28 mouse cellular contexts compared by ENCODE assay signal in genomic region chr11:50650037-50650436, GRCm38 (mm10). TPM values are rescaled to one million over a fixed set of nuclear protein-coding genes. Genes with fewer than 3 reads are reported as not detected.
DNase-seq lines count a peak whose midpoint lies in the region; ATAC-seq lines count a peak whose summit lies in the region.
"Had no signal": no experiment of that assay in that cellular context is flagged by ENCODE, and none has a peak within 500 bp of the region (broad histone marks: within the 10 kb centered on the region; RNA-seq: fewer than 3 reads in every experiment).

No protein-coding gene starts in this region.

- H3K27ac ChIP-seq in heart, embryonic 11.5 days (ENCODE audit: low read depth, low read length), result no peak overlapping the region
- H3K27ac ChIP-seq: embryonic facial prominence, embryonic 12.5 days; embryonic facial prominence, embryonic 15.5 days; heart, embryonic 15.5 days; hindbrain, embryonic 13.5 days had no signal

- H3K4me3 ChIP-seq in heart, embryonic 11.5 days (ENCODE audit: low read depth, low read length), result no peak overlapping the region
- H3K4me3 ChIP-seq: embryonic facial prominence, embryonic 12.5 days; embryonic facial prominence, embryonic 15.5 days; heart, embryonic 12.5 days; heart, embryonic 15.5 days; hindbrain, embryonic 13.5 days had no signal

- DNase-seq in heart, adult 11 months, result peak; percentile 97
- peak; percentile 53 to 56 for DNase-seq in heart, adult 9 months (ENCODE audit: low spot score in 2 of 2)
- no peak for DNase-seq in heart, postnatal 25 days (ENCODE audit: low spot score)
- peak; percentile 54 to 66 for DNase-seq in gastrocnemius, adult 8-10 months (ENCODE audit: low spot score in 2 of 2)
- DNase-seq in gastrocnemius, postnatal 25 days, result peak; percentile 79
- no peak for DNase-seq in left cerebral cortex, postnatal 36 days (ENCODE audit: low spot score in 2 of 2)
- no peak for DNase-seq in ovary, adult 18-20 months (ENCODE audit: low spot score)
- DNase-seq: adrenal gland, postnatal 10 days; adrenal gland, postnatal 36 days; B cell, adult 2 months; cerebellum, adult 18-20 months; cerebellum, adult 9-10 months; cerebellum, postnatal 25 days; forebrain, postnatal 0 days; kidney, adult 2 months had no signal

- 77% methylated on average over 2 of the region's 2 CpGs for WGBS in heart, embryonic 11.5 days (ENCODE audit: insufficient replicate concordance)

- no peak overlapping the region for H3K9ac ChIP-seq in heart, embryonic 11.5 days (ENCODE audit: low read depth, low read length)
- H3K9ac ChIP-seq: embryonic facial prominence, embryonic 12.5 days; embryonic facial prominence, embryonic 15.5 days; forebrain, postnatal 0 days; heart, embryonic 12.5 days; heart, embryonic 15.5 days; hindbrain, embryonic 13.5 days had no signal

- H3K4me2 ChIP-seq in heart, embryonic 11.5 days, result no peak overlapping the region
- H3K4me2 ChIP-seq: embryonic facial prominence, embryonic 12.5 days; embryonic facial prominence, embryonic 15.5 days; heart, embryonic 12.5 days; heart, embryonic 15.5 days; hindbrain, embryonic 13.5 days had no signal

- peaks cover 9% of the 10 kb centered on the region for H3K9me3 ChIP-seq in heart, embryonic 11.5 days (replicated peaks; ENCODE audit: control insufficient read depth, low read length)

- H3K27me3 ChIP-seq in heart, embryonic 11.5 days (ENCODE audit: control insufficient read depth, insufficient read depth, low read length), result no peaks in the 10 kb centered on the region; the same call in 1 of the 2 replicates
- H3K27me3 ChIP-seq: embryonic facial prominence, embryonic 12.5 days; embryonic facial prominence, embryonic 15.5 days; heart, embryonic 12.5 days; heart, embryonic 15.5 days; hindbrain, embryonic 13.5 days; Patski had no signal

- peaks cover 13% of the 10 kb centered on the region for H3K4me1 ChIP-seq in heart, embryonic 11.5 days (ENCODE audit: control insufficient read depth, insufficient read depth, low read length)

- no peaks in the 10 kb centered on the region for H3K36me3 ChIP-seq in heart, embryonic 11.5 days (ENCODE audit: control insufficient read depth, insufficient read depth, low read length)
- H3K36me3 ChIP-seq: embryonic facial prominence, embryonic 12.5 days; embryonic facial prominence, embryonic 15.5 days; G1E; heart, embryonic 12.5 days; heart, embryonic 15.5 days; hindbrain, embryonic 13.5 days had no signal

- no peak for ATAC-seq in heart, embryonic 11.5 days (replicated peaks; ENCODE audit: insufficient number of reproducible peaks, low FRiP score, low TSS enrichment)
- ATAC-seq: forebrain, embryonic 14.5 days; forebrain, postnatal 0 days; hindbrain, embryonic 16.5 days; intestine, embryonic 16.5 days; Patski had no signal

- intact Hi-C loops in heart, postnatal 25 days (cut with DNase I), result no loop called here
- intact Hi-C loops in left cerebral cortex, postnatal 36 days (cut with DNase I), result no loop called here

RNA-seq across cellular contexts. Expression of gene Adamts2, which starts 48.2 kb away (rescaled TPM):
- 2.5 and 2.9 TPM in 2 replicates for polyA plus RNA-seq in heart, embryonic 11.5 days (2014; fragmentation: Nextera tagmentation; extraction: Ambion mirVana)
- total RNA-seq in heart, postnatal 25 days (2021), result 10 to 100 TPM; 19.1 to 20.0 TPM
- 1 to 10 TPM; 3.5 to 4.9 (median 4.7) TPM for total RNA-seq in gastrocnemius, adult 8-10 months (2022)
- 10 to 100 TPM; 15.1 to 16.4 TPM for total RNA-seq in gastrocnemius, postnatal 25 days (2021)
- 10 to 100 TPM in 1 of 2 experiments, 1 to 10 TPM in 1; 8.2 to 12.6 TPM for total RNA-seq in left cerebral cortex, postnatal 36 days (2021)
- total RNA-seq: CH12.LX; common myeloid progenitor, adult 5-6 weeks had no signal
- polyA plus RNA-seq: G1E had no signal

Comparison
In these comparisons a context has a peak if more than half of its experiments do, and no peak if none do; other contexts are left out.
1. DNase-seq: peak in heart, adult 11 months (single experiment), heart, adult 9 months (2 of 2), gastrocnemius, adult 8-10 months (2 of 2) and gastrocnemius, postnatal 25 days (single experiment); none in heart, postnatal 25 days (single experiment), left cerebral cortex, postnatal 36 days (0 of 2) and ovary, adult 18-20 months (single experiment).